Mouse (Mus musculus): Measurements from ENCODE around the gene Acadl. TPM values are rescaled to one million over a fixed set of nuclear protein-coding genes. Genes with fewer than 3 reads are reported as not detected.

The Acadl gene
- polyA plus RNA-seq, 1 experiment: 18.0 TPM

DNA sequence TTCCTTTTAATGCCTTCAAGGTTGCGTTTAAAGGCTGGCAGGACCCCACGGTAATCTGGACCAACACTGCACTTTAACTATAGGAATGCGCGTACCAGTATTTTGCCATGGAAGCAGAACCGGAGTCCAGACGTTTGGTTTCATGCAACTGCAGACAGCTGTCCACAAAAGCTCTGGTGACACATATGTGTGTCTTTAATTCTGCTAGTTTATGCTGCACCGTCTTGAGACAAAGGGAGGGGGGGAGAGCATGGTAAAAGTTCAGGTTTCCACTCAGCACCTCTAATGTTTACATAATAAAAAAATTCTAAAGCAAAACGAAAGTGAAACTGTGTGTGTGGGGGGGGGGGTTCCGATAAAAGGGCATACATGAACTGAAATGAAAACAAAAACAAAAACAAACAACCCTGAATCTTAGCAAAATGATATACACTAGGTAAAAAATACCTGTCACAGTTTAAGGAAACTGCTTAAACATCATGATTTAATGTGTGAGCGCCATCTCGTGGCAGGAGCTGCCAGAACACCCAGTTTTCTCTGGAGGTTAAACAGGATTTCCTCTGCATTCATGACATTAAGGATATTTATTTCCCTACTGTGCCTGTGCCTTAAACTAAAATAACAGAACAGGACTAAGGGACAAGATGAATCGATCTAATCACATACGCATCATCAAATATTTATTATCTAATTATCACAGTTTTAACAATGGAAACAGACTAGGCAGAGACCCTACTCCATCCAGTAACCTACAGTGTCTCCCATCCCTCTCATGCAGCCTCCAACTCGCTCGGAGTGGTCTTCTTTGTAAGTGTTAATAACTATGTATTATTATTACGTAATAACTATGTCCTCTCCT is 24.7 kb downstream of the Acadl start:
- peak; percentile 82 for DNase-seq (ENCODE audit: low read depth)
- TF ChIP-seq POLR2A (IDR thresholded peaks at IDR 0.05; ENCODE audit: borderline replicate concordance, extremely low read depth, insufficient read depth, insufficient read length, poor library complexity, severe bottlenecking): no peak
- TF ChIP-seq CTCF (IDR thresholded peaks at IDR 0.05; ENCODE audit: borderline replicate concordance, extremely low read depth, insufficient read depth, insufficient read length): peak; percentile 82; the same call in 1 of the 2 replicates

DNA sequence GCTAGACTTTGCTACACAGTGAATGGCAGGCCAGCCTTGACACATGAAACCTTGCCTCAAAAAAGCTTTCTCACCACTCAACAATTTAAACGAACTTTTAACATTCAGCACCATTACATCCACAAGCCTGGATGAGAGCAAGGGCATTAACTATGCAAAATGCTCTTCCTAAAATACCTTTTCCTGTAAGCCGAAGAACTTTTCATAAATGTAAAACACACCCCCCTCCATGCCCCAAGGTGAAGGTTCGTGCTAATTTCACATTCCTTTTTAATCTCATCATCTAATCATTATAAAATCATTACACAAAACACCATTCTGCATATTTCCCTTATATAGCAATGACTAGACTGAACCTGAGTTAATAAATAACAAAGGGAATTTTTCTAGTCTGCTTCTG is 25.9 kb downstream of the Acadl start:
- TF ChIP-seq CTCF (IDR thresholded peaks at IDR 0.05; ENCODE audit: borderline replicate concordance, extremely low read depth, insufficient read depth, insufficient read length) (no peak), POLR2A (IDR thresholded peaks at IDR 0.05; ENCODE audit: borderline replicate concordance, extremely low read depth, insufficient read depth, insufficient read length, poor library complexity, severe bottlenecking) (no peak)
- DNase-seq (ENCODE audit: low read depth): no peak

DNA sequence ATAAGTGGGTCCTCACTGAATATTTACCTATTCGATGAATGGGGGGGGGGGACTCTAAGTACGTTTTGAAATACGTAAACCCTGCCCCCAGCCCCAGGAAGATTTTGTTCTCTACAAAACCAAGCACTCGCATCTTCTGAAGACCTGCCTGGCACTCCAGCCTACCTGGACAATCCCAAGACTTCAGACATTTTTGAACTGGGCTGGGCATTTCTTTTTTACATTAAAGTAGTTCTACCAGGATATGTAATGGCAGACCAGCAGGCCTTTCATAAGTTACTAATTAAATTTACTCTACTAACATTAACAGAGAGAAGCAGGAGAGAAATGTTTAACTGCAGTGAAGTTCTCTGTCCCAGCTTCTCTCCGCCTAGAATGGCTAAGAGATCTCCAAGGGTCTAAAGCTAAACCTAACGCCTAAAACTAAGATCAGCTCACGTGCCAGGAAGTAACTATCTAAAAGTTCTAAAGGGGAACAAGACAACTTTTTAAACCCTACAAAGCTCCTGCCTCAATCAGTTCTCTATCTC is 30.4 kb downstream of the Acadl start:
- TF ChIP-seq POLR2A (IDR thresholded peaks at IDR 0.05; ENCODE audit: borderline replicate concordance, extremely low read depth, insufficient read depth, insufficient read length, poor library complexity, severe bottlenecking) (no peak), CTCF (IDR thresholded peaks at IDR 0.05; ENCODE audit: borderline replicate concordance, extremely low read depth, insufficient read depth, insufficient read length) (no peak)
- no peak for DNase-seq (ENCODE audit: low read depth)

DNA sequence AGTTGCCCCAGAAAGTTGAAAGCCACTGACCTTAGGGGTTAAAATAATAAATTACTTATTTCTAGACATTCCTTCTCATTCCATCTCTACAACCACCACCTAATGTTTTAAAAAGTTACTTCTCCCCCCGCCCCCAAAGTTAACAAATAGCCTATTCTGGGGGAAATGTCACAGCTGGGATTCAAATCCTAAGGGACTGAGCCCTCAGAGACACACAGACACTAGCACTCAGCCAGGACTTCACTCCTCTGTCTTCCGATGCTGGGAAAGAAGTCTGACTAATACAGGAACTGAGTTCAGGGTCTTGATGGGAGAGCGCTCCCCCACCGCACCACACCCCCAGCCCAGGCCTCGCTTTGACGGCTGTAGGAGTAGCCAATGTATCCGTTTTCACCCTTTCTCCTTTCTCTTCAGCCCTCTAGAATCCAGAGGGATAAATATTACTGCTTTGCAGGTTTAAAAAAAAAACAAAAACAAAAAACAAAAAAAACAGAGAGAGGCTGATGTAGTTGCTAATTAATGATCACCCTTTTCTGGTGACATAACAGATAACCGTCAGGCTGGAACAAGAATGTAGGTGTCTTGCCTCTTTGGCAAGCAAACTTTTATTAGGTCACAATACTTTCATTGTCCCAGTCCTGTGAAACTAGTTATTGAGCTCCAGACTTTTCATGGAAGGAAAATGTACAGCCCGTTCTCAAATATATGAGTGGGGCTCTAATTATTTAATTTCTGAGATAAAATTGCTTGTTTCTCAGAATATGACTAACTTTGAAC is 31.1 kb downstream of the Acadl start:
- TF ChIP-seq CTCF (IDR thresholded peaks at IDR 0.05; ENCODE audit: borderline replicate concordance, extremely low read depth, insufficient read depth, insufficient read length) (no peak), POLR2A (IDR thresholded peaks at IDR 0.05; ENCODE audit: borderline replicate concordance, extremely low read depth, insufficient read depth, insufficient read length, poor library complexity, severe bottlenecking) (no peak)

DNA sequence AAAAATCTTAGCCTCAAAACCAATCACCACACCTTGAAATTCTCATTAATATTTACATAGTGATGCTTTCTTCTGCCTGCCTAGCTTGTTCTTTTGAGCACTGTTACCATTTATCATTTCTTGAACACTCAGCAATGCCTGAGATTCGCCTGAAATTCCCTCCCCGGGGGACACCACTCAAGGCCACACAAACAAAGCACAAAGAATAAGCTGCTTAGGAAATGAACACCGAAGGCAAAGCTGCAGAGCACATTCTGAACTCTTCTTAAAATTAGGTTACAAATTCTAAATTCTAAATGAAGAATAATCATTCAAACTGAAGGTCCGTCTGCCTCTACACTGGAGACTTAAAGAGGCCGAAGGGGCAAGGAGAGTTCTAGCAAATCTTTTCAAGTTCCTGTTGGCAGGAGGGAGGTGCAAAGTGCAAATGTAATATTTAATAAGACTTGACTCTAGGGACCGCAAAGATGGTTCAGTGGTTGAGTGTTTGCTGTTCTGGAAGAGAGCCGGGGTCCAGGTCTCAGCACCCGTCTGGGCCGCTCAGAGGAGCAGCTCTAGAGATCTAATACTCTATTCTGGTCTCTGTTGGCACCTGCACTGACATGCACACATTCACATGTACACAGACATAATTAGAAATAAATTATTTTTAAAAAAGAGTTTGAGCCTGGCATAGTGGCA is 33.5 kb downstream of the Acadl start:
- DNase-seq (ENCODE audit: low read depth): peak; percentile 24
- TF ChIP-seq CTCF (IDR thresholded peaks at IDR 0.05; ENCODE audit: borderline replicate concordance, extremely low read depth, insufficient read depth, insufficient read length) (no peak), POLR2A (IDR thresholded peaks at IDR 0.05; ENCODE audit: borderline replicate concordance, extremely low read depth, insufficient read depth, insufficient read length, poor library complexity, severe bottlenecking) (no peak)

More for the DNA sequence above, 31.1 kb downstream of the Acadl start:
- no peak for DNase-seq (ENCODE audit: low read depth)

DNA sequence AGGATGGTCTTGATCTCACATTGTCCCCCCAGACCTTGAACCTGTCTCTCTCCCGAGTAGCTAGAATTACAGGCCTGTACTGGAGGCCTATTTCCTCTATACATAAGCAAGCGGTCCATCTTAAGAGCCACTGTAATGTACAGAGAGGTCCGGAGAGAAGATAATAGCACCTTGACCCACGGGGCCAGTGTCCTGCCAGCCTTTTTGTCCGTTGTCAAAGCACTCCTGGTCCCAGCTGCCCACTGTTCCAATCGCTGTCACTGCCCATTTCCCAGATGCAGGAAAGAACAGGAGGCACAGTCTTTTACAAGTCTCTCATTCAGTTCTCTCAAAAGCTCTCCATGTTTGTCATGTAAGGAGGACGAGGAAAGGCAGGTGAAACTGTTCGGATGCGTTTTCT is 41.1 kb downstream of the Acadl start:
- no peak for DNase-seq (ENCODE audit: low read depth)
- TF ChIP-seq CTCF (IDR thresholded peaks at IDR 0.05; ENCODE audit: borderline replicate concordance, extremely low read depth, insufficient read depth, insufficient read length) (no peak), POLR2A (IDR thresholded peaks at IDR 0.05; ENCODE audit: borderline replicate concordance, extremely low read depth, insufficient read depth, insufficient read length, poor library complexity, severe bottlenecking) (no peak)

DNA sequence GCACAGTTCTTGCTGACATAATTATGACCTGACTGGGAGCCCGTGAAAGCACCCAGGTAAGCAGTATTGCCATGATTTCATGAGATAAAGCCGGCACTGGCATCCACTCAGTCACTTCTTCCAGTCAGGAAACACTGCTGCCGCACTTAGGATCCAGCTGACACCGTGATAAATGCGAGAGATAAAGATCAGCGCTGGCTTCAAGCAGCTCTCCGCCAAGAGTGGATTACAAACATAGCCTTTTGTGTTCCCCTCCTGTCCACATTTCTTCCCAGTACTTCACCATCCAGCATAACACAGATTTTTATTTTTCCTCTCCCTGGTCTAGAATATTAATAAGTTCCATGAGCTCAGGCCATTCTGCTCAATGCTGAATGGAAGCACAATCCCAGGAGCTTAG is 42.8 kb downstream of the Acadl start:
- peak; percentile 63 for DNase-seq (ENCODE audit: low read depth)
- TF ChIP-seq CTCF (IDR thresholded peaks at IDR 0.05; ENCODE audit: borderline replicate concordance, extremely low read depth, insufficient read depth, insufficient read length) (no peak), POLR2A (IDR thresholded peaks at IDR 0.05; ENCODE audit: borderline replicate concordance, extremely low read depth, insufficient read depth, insufficient read length, poor library complexity, severe bottlenecking) (no peak)

DNA sequence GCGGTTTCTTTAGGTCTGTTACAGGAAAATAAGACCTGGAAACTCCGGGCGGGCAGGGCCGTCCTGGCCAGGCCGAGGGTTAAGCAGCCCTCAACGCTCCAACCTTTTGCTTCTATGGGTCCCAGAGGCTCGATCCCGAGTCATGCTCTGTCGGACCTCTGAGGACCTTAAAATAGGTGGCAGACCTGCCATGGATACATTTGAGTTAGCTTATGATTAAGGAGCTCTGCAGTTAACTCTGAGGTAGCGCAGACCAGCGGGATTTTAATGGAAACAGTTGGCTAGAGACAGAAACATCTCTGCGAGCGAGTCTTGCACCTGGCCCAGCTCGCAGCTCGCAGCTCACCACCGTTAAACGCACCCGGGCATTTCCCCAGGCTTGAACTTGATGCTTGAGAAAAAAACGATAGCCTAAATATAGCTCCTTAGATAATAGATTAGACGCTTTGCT is 45.2 kb downstream of the Acadl start:
- TF ChIP-seq CTCF (IDR thresholded peaks at IDR 0.05; ENCODE audit: borderline replicate concordance, extremely low read depth, insufficient read depth, insufficient read length): no peak
- DNase-seq (ENCODE audit: low read depth): no peak

DNA sequence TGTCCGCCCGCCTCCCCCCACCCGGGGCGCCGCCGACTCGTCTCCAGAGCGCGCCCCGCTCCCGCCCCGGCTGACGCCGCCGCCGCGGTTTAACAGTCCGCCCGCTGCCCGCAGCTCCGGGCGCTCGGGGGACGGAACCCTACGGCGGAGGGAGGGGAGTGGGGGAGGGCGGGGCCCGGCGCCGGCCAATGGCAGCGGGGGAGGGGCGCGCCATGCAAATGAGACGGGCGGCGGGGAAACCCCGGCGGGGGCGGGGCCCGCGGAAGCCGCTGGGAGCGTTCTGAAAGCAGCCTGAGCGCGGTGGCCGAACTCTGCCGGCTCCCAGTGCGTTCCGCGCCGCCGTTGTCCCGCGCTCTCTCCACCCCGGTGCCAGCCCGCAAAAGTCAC is 45.6 kb downstream of the Acadl start, which contains the start of gene Kansl1l:
Gene Kansl1l (minus strand): TSS at position 110 of the 387 bp plus-strand sequence.
- DNase-seq (ENCODE audit: low read depth): peak; percentile 96
- no peak for TF ChIP-seq CTCF (IDR thresholded peaks at IDR 0.05; ENCODE audit: borderline replicate concordance, extremely low read depth, insufficient read depth, insufficient read length)
- peak; percentile 97 for TF ChIP-seq POLR2A (IDR thresholded peaks at IDR 0.05; ENCODE audit: borderline replicate concordance, extremely low read depth, insufficient read depth, insufficient read length, poor library complexity, severe bottlenecking)

DNA sequence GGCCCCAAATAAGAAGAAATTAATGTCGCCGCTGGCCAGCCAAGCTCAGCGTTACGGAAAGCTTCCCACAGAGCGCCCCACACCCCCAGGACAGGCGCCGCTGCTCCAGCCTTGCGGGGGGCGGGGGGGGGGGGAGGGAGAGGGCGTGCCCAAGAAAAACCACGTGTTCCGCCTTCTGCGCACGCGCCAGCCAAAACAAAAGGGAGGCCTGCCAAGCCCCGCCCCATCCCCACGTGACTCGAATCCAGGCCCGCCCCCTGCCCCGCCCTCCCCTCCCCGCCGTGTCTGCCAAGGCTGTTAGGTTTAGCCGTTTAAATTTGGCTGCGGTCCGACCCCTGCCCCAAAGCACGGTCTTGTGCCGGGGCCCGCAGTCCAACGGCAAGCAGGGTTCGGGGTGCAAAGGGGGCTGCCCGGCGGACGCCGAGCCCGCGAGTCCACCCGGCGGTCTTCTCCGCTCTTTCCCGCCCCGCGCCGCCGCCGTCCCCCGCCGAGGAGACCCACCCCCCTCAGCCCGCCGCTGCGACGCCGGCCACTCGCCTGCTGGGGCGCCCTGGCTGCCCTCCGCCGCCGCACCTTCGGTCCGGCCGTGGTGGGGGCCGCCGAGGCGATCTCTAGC is 46.1 kb downstream of the Acadl start:
- TF ChIP-seq POLR2A (IDR thresholded peaks at IDR 0.05; ENCODE audit: borderline replicate concordance, extremely low read depth, insufficient read depth, insufficient read length, poor library complexity, severe bottlenecking): no peak; the same call in 1 of the 2 replicates
- TF ChIP-seq CTCF (IDR thresholded peaks at IDR 0.05; ENCODE audit: borderline replicate concordance, extremely low read depth, insufficient read depth, insufficient read length): no peak
- peak; percentile 97 for DNase-seq (ENCODE audit: low read depth)

Data from brain, embryonic 14.5 days (tissue).